Mouse (Mus musculus): ENCODE measurements at regions not wholly inside any gene's neighbourhood (a gene's known extent, or its start where the extent isn't known, plus 50 kb on each side); places are given as distances from the start of the nearest gene placed in this dataset.

DNA sequence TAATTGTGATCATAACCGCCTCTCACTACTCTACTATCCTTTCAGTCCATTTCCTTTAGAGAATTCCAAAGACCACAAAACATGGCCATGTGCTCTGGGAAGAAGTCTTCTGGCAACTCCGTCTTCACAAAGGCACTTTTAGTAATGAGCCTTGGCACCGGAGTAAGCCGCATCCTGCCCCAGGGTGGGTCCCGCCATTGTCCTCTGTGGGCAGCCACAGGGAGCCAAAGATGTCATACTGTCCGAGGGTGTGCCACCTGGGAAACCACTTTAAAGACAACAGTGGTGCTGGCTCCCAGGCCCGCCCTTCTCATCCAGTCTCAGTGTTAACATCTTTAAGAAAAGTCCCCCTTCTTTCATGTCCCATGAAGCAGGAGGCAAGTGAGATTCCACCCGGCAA is 164.6 kb downstream of the Kit start:
- H3K4me1 ChIP-seq (ENCODE audit: control insufficient read depth, insufficient read depth, low read length), result no peaks in the 10 kb centered on the region
- H3K27ac ChIP-seq (ENCODE audit: insufficient read depth, low read length), result no peak overlapping the region
- TF ChIP-seq CTCF (IDR thresholded peaks at IDR 0.05; ENCODE audit: extremely low read depth, insufficient read depth, low read length) (no peak), POLR2A (IDR thresholded peaks at IDR 0.05; ENCODE audit: extremely low read depth, insufficient read depth, low read length) (no peak)
- no peak overlapping the region for H3K4me3 ChIP-seq (ENCODE audit: insufficient read depth, low read length)

DNA sequence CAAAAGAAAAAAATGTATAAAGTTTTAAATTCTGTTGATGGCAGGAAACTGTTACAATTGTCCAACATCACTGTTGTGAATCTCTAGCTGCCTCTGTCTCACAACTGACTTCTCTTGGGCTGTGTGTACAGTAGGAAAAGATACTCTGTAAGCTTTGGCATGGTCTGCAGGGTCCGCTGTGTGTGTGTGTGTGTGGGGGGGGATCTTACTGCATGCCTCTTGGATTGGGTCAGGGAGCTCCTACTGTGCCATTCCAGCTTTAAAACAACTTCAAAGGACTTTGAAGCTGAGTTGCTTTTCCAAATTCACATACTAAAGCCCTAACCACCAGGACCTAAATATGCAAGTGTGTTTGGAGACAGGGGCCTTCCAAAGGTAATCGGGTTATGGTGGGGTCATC is 163.7 kb downstream of the Kit start:
- no peaks in the 10 kb centered on the region for H3K4me1 ChIP-seq (ENCODE audit: control insufficient read depth, insufficient read depth, low read length)
- H3K4me3 ChIP-seq (ENCODE audit: insufficient read depth, low read length), result no peak overlapping the region
- TF ChIP-seq CTCF (IDR thresholded peaks at IDR 0.05; ENCODE audit: extremely low read depth, insufficient read depth, low read length) (no peak), POLR2A (IDR thresholded peaks at IDR 0.05; ENCODE audit: extremely low read depth, insufficient read depth, low read length) (no peak)
- H3K27ac ChIP-seq (ENCODE audit: insufficient read depth, low read length), result no peak overlapping the region

DNA sequence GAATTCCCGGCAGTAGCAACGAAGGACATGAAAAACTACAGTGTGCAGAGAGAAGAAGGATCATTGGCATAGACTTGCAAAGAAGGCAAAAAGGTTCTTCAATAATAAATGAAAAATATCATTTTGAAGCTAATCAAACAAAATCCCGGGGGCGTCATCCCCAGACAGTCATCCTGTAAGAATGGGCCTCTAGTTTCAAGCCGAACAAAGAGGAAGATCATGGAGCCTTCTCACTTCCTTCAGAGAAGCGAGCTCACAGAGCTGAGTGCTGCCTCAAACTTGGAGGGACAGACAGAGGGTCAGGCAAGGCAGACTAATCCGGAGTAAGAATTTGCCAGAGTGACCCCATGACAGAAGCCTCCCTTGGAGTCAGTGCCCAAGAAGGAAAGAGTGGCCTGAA is 163.0 kb downstream of the Kit start:
- H3K4me3 ChIP-seq (ENCODE audit: insufficient read depth, low read length), result no peak overlapping the region
- H3K27ac ChIP-seq (ENCODE audit: insufficient read depth, low read length), result no peak overlapping the region
- no peak for TF ChIP-seq POLR2A (IDR thresholded peaks at IDR 0.05; ENCODE audit: extremely low read depth, insufficient read depth, low read length)
- no peak for TF ChIP-seq CTCF (IDR thresholded peaks at IDR 0.05; ENCODE audit: extremely low read depth, insufficient read depth, low read length)
- no peaks in the 10 kb centered on the region for H3K4me1 ChIP-seq (ENCODE audit: control insufficient read depth, insufficient read depth, low read length)

- TF ChIP-seq CTCF (IDR thresholded peaks at IDR 0.05; ENCODE audit: extremely low read depth, insufficient read depth, low read length), result no peak
- TF ChIP-seq POLR2A (IDR thresholded peaks at IDR 0.05; ENCODE audit: extremely low read depth, insufficient read depth, low read length), result no peak
- no peak overlapping the region for H3K4me3 ChIP-seq (ENCODE audit: insufficient read depth, low read length)
- H3K4me1 ChIP-seq (ENCODE audit: control insufficient read depth, insufficient read depth, low read length), result no peaks in the 10 kb centered on the region
- no peak overlapping the region for H3K27ac ChIP-seq (ENCODE audit: insufficient read depth, low read length)
Observed at GRCm38 (mm10) chr5:75736318-75736717, 161.6 kb downstream of the Kit start.

- TF ChIP-seq POLR2A (IDR thresholded peaks at IDR 0.05; ENCODE audit: extremely low read depth, insufficient read depth, low read length), result no peak
- no peak for TF ChIP-seq CTCF (IDR thresholded peaks at IDR 0.05; ENCODE audit: extremely low read depth, insufficient read depth, low read length)
- H3K4me1 ChIP-seq (ENCODE audit: control insufficient read depth, insufficient read depth, low read length), result no peaks in the 10 kb centered on the region
- H3K27ac ChIP-seq (ENCODE audit: insufficient read depth, low read length), result no peak overlapping the region
- no peak overlapping the region for H3K4me3 ChIP-seq (ENCODE audit: insufficient read depth, low read length)
Observed at GRCm38 (mm10) chr5:75734508-75734907, 159.8 kb downstream of the Kit start.

GRCm38 (mm10) chr5:75734043-75734442 is 159.3 kb downstream of the Kit start:
- no peak for TF ChIP-seq POLR2A (IDR thresholded peaks at IDR 0.05; ENCODE audit: extremely low read depth, insufficient read depth, low read length)
- no peak for TF ChIP-seq CTCF (IDR thresholded peaks at IDR 0.05; ENCODE audit: extremely low read depth, insufficient read depth, low read length)
- Histone ChIP-seq H3K4me1 (ENCODE audit: control insufficient read depth, insufficient read depth, low read length) (no peaks in the 10 kb centered on the region), H3K4me3 (ENCODE audit: insufficient read depth, low read length) (no peak overlapping the region), H3K27ac (ENCODE audit: insufficient read depth, low read length) (no peak overlapping the region)

DNA sequence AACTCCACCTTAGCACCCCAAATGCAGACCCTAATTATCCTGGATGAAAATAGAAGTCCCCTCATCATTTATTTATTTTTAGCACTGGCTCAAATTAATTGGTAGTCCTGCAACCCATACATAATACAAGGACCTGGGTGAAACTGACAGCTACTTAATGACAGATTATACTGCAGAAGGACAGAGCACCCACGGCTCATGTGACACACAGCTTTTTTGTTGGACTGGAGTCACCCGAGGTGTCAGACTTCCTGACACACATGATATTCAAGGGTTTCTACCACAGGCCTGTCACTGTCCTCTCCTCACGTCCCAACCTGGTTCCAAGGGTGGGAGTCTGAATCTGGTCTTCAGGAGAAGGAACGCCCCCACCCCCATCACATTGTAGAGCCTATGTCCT is 156.5 kb downstream of the Kit start:
- Histone ChIP-seq H3K4me3 (ENCODE audit: insufficient read depth, low read length) (no peak overlapping the region), H3K4me1 (ENCODE audit: control insufficient read depth, insufficient read depth, low read length) (no peaks in the 10 kb centered on the region), H3K27ac (ENCODE audit: insufficient read depth, low read length) (no peak overlapping the region)
- TF ChIP-seq CTCF (IDR thresholded peaks at IDR 0.05; ENCODE audit: extremely low read depth, insufficient read depth, low read length) (no peak), POLR2A (IDR thresholded peaks at IDR 0.05; ENCODE audit: extremely low read depth, insufficient read depth, low read length) (no peak)

GRCm38 (mm10) chr5:75730698-75731097 is 156.0 kb downstream of the Kit start:
- no peak overlapping the region for H3K4me3 ChIP-seq (ENCODE audit: insufficient read depth, low read length)
- H3K4me1 ChIP-seq (ENCODE audit: control insufficient read depth, insufficient read depth, low read length), result no peaks in the 10 kb centered on the region
- no peak overlapping the region for H3K27ac ChIP-seq (ENCODE audit: insufficient read depth, low read length)
- no peak for TF ChIP-seq CTCF (IDR thresholded peaks at IDR 0.05; ENCODE audit: extremely low read depth, insufficient read depth, low read length)
- no peak for TF ChIP-seq POLR2A (IDR thresholded peaks at IDR 0.05; ENCODE audit: extremely low read depth, insufficient read depth, low read length)

DNA sequence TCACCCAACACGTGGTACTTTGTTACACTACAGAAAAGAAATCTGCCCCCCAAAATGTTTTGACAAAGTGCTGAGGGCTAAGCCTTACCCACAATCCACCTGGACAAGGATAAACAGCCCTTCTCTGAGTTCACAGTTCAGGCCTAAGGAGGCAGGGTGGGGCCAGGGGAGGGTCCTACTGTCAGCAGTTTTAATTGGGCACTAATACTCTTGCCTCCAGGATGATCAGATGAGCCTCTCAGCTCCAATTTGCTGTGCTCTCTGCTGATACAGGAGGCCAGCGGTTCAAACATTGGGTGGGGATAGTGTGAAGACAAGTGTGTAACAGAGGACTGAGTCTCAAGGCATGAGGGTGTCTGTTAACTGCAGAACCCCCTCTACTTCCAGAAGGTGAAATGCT is 146.6 kb downstream of the Kit start:
- Histone ChIP-seq H3K27ac (ENCODE audit: insufficient read depth, low read length) (no peak overlapping the region), H3K4me1 (ENCODE audit: control insufficient read depth, insufficient read depth, low read length) (no peaks in the 10 kb centered on the region), H3K4me3 (ENCODE audit: insufficient read depth, low read length) (no peak overlapping the region)
- no peak for TF ChIP-seq CTCF (IDR thresholded peaks at IDR 0.05; ENCODE audit: extremely low read depth, insufficient read depth, low read length)

- TF ChIP-seq POLR2A (IDR thresholded peaks at IDR 0.05; ENCODE audit: extremely low read depth, insufficient read depth, low read length), result no peak
- TF ChIP-seq CTCF (IDR thresholded peaks at IDR 0.05; ENCODE audit: extremely low read depth, insufficient read depth, low read length), result no peak
- H3K4me1 ChIP-seq (ENCODE audit: control insufficient read depth, insufficient read depth, low read length), result no peaks in the 10 kb centered on the region
- H3K27ac ChIP-seq (ENCODE audit: insufficient read depth, low read length), result no peak overlapping the region
- no peak overlapping the region for H3K4me3 ChIP-seq (ENCODE audit: insufficient read depth, low read length)
Observed at GRCm38 (mm10) chr5:75720091-75720940, 145.6 kb downstream of the Kit start.

Measured in cortical plate, adult 2 months (tissue).